Mouse (Mus musculus) lung, adult 2 months (tissue): ENCODE data around the gene Klk11. TPM values are rescaled to one million over a fixed set of nuclear protein-coding genes. Genes with fewer than 3 reads are reported as not detected.
A peak's percentile ranks its signal among the peaks of the same experiment; 100 is the strongest.

ENCODE experiments used
- DNase-seq: peaks from one replicate; pipeline ENCODE4 v3.0.0; 2022
- H3K4me1 ChIP-seq: fragments of 200-500 bp; 2 replicates; pipeline ENCODE4 v1.6.1; 2011; ENCODE audit warnings: low read length; ENCODE audit not compliant: control insufficient read depth, insufficient read depth
- H3K4me3 ChIP-seq: fragments of 200-500 bp; replicated peaks from 2 replicates; pipeline ENCODE3; 2011; ENCODE audit warnings: low read depth, mild to moderate bottlenecking, control low read depth, low read length; ENCODE audit errors: extremely low read depth
- CTCF ChIP-seq: fragments of 200-500 bp; IDR thresholded peaks from 2 replicates; pipeline ENCODE4 v1.5.1; 2011; ENCODE audit warnings: mild to moderate bottlenecking, low read length, control low read depth; ENCODE audit not compliant: insufficient read depth
- POLR2A ChIP-seq: fragments of 200-500 bp; IDR thresholded peaks from 2 replicates; pipeline ENCODE4 v1.6.1; 2011; ENCODE audit warnings: low read depth, mild to moderate bottlenecking, control low read depth, low read length, borderline replicate concordance; ENCODE audit errors: extremely low read depth
- WGBS: fragments of 180-500 bp; shearing (Covaris S2); methylation state at CpG from one replicate; pipeline ENCODE4 v1.1.7; 2018; 5-methylcytosine and 5-hydroxymethylcytosine counted together
- polyA plus RNA-seq: library from polyadenylated mRNA; depleted of rRNA; stranded (reverse); fragments of >200 nt; gene quantifications from 2 replicates; pipeline ENCODE4 v1.2.3, GENCODE M21; 2012

The Klk11 gene
- polyA plus RNA-seq, 1 experiment = 26.4 TPM

DNA sequence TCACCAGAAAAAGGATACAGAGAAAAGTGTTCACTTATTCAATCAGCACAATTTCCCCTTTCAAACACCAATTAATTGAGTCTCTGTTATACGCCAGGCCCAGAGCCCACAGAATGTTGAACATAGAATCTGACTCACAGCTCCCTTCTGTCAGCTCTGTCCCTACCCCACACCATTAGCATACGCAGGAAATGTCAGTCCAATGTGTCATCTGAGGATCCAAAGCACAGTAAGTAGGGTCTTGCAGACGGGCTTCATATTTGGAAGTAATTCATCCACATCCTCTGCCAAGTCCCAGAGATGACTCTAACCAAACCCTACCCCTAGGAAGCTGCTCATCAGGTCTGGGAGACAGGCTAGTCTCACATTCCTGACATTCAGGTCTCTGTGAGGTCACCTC, 13.7 kb downstream of the Klk11 start:
- 57% methylated on average over 3 of the region's 3 CpGs for WGBS
- no peaks in the 10 kb centered on the region for H3K4me1 ChIP-seq
- no peak overlapping the region for H3K4me3 ChIP-seq
- no peak for DNase-seq
- TF ChIP-seq CTCF = no peak
- no peak for TF ChIP-seq POLR2A

DNA sequence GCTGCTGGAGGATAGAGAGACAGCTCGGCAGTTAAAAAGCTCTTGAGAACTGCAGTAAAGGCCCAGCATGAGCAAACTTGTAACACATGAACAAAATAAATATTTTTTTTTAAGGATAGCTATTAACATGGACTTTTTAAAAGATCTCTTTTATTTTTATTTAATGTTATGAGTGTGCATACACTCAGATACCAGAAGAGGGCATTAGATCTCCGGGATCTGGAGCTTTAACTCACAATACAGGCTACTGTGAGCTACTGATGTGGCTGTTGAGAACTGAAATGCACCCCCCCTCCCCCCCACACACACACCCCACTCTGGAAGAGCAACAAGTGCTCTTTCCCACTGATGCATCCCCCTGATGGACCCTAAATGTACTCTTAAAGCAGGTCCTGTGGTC, 14.9 kb downstream of the Klk11 start:
- WGBS = 57% methylated on average over 2 of the region's 2 CpGs
- TF ChIP-seq POLR2A = no peak
- no peak for TF ChIP-seq CTCF
- DNase-seq = no peak
- H3K4me1 ChIP-seq = no peaks in the 10 kb centered on the region
- no peak overlapping the region for H3K4me3 ChIP-seq

DNA sequence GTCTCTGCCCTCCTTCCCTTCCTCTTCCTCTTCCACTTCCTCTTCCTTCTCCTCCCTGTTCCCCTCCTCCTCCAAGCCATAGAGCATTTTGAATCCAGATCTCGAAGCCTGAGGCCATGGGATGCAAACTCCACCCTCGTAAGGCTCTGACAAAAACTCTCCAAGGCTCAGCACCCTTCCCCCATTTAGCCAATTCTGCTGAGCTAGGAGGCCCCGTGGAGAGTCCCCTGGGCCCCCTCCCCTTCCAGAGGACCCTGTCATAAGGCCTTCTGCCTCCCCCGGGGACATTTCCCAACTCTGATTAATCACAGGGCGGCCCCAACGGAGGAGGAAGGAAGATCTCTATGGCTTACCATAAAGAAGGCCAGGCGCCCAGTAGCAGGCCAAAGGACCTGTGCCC, 17.2 kb downstream of the Klk11 start, which contains the start of gene Klk9:
TSS of gene Klk9 (plus strand) at position 301 of the 400 bp plus-strand sequence.
- H3K4me3 ChIP-seq = no peak within 1 kb of the TSS
- 70% methylated on average over 7 of the region's 7 CpGs for WGBS
- no peak for TF ChIP-seq CTCF
- no peak for TF ChIP-seq POLR2A
- no peak for DNase-seq
- H3K4me1 ChIP-seq = peaks cover 3% of the 10 kb centered on the region

DNA sequence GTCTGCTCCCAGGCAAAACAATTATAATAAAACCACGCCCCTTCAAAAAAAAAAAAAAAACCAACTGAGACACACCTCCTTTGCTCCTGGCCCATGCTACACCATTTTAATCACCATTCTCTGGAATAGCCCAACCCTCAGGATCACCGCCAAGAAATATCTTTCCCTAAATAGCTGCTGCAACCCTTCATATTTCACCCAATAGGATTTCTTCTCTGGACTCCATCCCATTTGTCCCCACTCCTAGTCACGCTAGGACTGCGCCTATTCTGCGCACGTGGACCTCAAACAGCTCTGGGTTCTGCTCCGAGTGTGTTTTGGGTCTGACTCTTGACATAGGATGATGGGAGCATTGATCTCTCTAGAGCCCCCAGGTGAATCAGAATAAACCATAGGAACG, 22.0 kb downstream of the Klk11 start:
- Histone ChIP-seq H3K4me3 (peak overlapping the region; percentile 36), H3K4me1 (peaks cover 4% of the 10 kb centered on the region)
- WGBS = 11% methylated on average over 8 of the region's 8 CpGs
- DNase-seq = no peak
- no peak for TF ChIP-seq CTCF
- no peak for TF ChIP-seq POLR2A

DNA sequence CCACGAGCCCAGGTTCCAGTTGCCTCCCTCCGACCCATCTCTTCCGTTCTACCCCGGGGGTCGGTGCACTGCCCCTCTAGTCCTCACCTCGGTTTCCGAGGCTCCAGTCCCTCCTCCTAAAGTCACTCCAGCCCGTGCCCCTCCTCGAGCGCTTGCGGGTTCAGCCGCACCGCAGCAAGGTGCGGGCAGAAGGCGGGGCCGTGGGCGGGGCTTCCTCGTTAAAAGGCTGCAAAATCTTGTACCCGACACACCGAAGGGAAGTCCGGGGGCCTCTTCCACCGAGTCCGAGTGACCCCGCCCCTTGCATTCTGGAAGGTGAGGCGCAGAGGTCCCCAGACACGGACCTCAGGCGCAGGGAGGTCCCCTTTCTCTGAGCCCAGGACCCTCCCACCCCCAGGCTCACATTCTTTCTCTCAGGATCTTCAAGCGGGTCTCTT, 22.9 kb downstream of the Klk11 start, which contains the start of gene Klk8:
TSS of gene Klk8 (plus strand) at position 245 of the 437 bp plus-strand sequence.
- TF ChIP-seq CTCF = no peak
- TF ChIP-seq POLR2A = no peak
- Histone ChIP-seq H3K4me1 (peaks cover 4% of the 10 kb centered on the region), H3K4me3 (peak within 1 kb of the TSS; percentile 81)
- WGBS = under 1% methylated on average over 28 of the region's 28 CpGs
- peak; percentile 47 for DNase-seq

DNA sequence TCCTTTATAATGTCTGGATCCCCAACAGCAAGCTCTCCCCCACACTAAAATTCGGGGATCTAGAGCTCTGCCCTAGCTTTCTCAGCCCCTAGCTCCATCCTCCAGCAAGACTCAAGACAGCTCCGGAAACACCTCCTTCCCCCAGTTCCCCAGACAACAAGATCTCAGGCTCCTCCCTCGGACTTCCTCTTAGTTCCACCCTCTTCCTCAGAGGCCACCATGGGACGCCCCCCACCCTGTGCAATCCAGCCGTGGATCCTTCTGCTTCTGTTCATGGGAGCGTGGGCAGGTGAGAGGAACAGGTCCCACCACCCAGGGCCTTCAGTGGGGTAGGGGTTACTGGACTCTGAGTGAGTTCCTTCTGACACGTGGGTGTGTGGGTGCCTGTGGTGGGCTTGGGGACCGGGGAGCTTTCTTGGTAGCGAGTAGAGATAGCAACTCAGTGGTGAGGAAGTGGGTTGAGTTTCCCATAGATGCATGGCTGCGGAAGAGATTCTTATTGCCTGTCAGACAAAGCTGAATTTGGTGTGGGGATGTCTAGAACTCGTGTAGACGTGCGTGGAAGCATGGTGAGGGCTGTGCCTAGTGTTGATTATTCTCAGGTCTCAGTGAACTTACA, 23.5 kb downstream of the Klk11 start:
- 24% methylated on average over 13 of the region's 13 CpGs for WGBS
- peaks cover 4% of the 10 kb centered on the region for H3K4me1 ChIP-seq
- TF ChIP-seq CTCF = no peak
- TF ChIP-seq POLR2A = no peak
- peak overlapping the region; percentile 81 for H3K4me3 ChIP-seq
- no peak for DNase-seq

DNA sequence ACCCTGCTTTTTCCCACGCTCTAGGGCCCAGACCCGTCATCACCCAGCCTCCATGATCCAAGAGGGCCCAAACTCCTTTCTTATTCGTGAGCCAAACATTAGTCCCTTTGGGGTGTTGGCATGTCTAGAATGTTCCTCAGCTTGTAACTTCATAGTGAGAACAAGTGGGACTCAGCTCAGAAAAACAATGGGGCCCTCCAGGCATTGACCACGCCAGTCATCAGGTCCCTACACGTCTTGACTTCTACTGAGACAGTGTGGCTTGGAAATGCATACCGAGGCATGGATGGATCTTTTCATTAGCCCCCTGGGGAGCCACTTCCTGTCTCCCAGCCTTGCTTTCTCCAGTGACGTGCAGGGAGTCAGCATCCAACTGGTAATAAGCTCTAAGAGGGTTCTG, 25.5 kb downstream of the Klk11 start:
- 73% methylated on average over 7 of the region's 7 CpGs for WGBS
- no peak for DNase-seq
- no peak overlapping the region for H3K4me3 ChIP-seq
- H3K4me1 ChIP-seq = peaks cover 4% of the 10 kb centered on the region
- TF ChIP-seq CTCF (no peak), POLR2A (no peak)

DNA sequence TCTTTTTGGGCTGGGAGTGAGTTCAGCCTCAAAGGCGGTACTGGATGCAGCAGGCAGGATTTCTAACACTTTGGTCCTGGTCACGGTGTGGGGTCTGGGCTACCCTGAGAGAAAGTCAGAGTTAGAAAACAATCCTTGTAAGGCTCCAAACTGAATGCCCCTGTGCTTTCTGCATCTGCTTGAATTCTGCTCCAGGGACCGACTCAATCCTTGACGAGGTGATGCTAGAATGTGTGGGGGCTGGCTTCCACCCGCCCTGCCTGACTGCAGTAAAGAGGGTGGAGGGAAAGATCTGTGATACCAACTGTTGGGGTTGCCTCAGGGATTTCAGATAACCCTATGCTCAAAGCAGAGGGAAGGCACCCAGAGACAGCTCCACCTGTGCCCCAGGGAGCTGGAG, 36.6 kb downstream of the Klk11 start, which contains the start of gene Klk7:
TSS of gene Klk7 (plus strand) at position 301 of the 400 bp plus-strand sequence.
- no peak for DNase-seq
- no peak for TF ChIP-seq CTCF
- TF ChIP-seq POLR2A = no peak
- Histone ChIP-seq H3K4me3 (no peak within 1 kb of the TSS), H3K4me1 (no peaks in the 10 kb centered on the region)
- WGBS = 53% methylated on average over 5 of the region's 5 CpGs

DNA sequence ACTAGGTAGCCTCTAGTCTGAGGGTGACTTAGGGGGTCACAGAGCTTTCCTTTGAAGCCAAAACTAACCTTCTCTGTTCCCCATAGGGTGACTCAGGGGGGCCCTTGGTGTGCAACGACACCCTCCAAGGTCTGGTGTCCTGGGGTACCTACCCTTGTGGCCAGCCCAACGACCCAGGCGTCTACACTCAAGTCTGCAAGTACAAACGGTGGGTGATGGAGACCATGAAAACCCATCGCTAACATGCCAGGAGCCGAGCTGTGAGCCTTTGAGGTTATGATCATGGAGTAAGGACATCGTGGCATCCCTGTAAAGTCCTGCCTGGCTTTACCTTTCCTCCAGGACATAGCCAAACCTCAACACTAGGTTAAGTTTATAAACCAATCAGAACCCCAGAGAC, 40.8 kb downstream of the Klk11 start:
- no peak for TF ChIP-seq POLR2A
- no peak for TF ChIP-seq CTCF
- no peak overlapping the region for H3K4me3 ChIP-seq
- WGBS = 85% methylated on average over 7 of the region's 7 CpGs
- no peaks in the 10 kb centered on the region for H3K4me1 ChIP-seq
- DNase-seq = no peak

DNA sequence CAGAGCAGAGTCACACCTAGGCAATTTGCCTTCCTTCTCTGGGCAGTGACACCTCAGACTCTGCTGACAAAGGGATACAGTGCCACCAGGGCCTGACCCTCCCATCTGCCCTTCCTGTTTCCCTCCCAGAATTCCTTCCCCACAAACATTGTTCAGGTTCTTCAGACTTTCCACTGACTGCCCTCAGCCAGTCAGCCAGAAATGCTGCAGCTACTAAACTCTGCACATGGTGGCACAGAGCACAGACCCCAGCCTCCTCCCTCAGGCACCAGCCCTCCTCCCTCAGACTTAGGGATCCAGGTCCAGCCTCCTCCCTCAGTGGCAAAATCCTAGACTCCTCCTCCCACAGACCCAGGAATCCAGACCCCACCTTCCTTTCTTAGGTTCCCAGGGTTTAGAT, 42.3 kb downstream of the Klk11 start:
- TF ChIP-seq POLR2A = no peak
- TF ChIP-seq CTCF = no peak
- H3K4me1 ChIP-seq = no peaks in the 10 kb centered on the region
- no peak for DNase-seq
- no peak overlapping the region for H3K4me3 ChIP-seq

DNA sequence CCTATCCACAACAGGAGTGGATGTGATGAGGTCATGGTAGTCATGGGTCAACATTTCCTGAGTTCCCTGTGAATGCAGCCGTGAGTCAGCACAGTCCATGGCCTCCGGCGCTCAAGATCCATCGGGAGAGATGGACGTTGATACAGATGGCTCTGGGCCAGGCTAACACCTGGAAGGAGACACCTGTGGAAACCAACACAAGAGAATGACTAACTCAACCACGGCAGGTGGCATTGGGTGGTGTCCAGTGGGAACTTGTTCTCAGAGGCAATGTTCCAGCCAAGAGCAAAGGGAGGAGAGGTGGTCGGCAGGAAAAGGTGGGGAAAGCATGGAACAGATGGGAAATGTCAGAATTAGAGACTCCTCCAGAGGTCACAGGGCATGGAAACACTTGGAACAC, 47.2 kb downstream of the Klk11 start:
- WGBS = 86% methylated on average over 7 of the region's 7 CpGs
- H3K4me3 ChIP-seq = no peak overlapping the region
- TF ChIP-seq CTCF (no peak), POLR2A (no peak)
- no peaks in the 10 kb centered on the region for H3K4me1 ChIP-seq
- no peak for DNase-seq
